Mouse (Mus musculus): ENCODE data around the gene Tex2. TPM values are rescaled to one million over a fixed set of nuclear protein-coding genes. Genes with fewer than 3 reads are reported as not detected.

Tex2 gene
- total and polyA plus RNA-seq, 2 experiments from 2014 or later = 23.0 to 49.3 TPM

DNA sequence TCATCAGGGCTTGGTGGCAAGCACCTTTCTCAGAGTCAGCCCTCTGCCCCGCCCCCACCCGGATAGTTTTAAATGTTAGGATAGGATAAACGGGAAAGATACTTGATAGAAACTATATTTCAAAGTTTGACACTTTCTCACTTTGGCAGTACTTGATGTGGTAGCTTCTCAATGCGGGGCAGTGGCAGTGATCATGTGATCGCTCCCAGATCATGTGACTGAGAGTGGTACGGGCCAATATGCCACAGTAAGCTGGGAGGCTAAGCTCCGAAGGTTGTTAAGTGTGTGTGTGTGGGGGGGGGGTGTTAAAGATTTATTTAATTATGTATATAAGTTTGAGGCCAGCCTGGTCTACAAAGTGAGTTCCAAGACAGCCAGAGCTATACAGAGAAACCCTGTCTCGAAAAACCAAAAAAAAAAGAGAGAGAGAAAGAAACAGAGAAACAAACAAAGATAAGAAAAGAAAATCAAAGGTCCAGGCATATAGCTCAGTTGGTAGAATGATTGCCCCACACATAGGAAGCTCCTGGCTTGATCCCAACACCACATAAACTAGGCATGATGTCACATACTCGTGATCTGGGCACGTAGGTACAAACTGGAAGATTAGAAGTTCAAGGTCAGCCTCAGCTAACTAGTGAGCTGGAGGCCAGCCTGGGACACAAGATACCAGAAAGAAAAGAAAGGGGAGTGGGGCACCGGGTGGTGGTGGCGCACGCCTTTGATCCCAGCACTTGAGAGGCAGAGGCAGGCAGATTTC is 4.8 kb upstream of the Tex2 start:
- TF ChIP-seq CTCF (IDR thresholded peaks at IDR 0.05; ENCODE audit: low read depth) = no peak
- 0 out of 2 replicates have a peak, but pooled peaks cover 4% of the 10 kb centered on the region for H3K4me1 ChIP-seq (ENCODE audit: insufficient read depth)
- no peak overlapping the region for H3K9ac ChIP-seq
- H3K9me3 ChIP-seq (ENCODE audit: low read length) = no peaks in the 10 kb centered on the region
- H3K4me3 ChIP-seq (ENCODE audit: low read depth, low read length) = no peak overlapping the region
- no peak overlapping the region for H3K4me2 ChIP-seq (ENCODE audit: low read depth)
- no peaks in the 10 kb centered on the region for H3K36me3 ChIP-seq (ENCODE audit: insufficient read depth)
- DNase-seq (no peak), ATAC-seq (no peak)
- H3K27me3 ChIP-seq (ENCODE audit: insufficient read depth, low read length) = no peaks in the 10 kb centered on the region
- WGBS = 79% methylated on average over 13 of the region's 13 CpGs
- no peak overlapping the region for H3K27ac ChIP-seq (ENCODE audit: low read depth, low read length)

DNA sequence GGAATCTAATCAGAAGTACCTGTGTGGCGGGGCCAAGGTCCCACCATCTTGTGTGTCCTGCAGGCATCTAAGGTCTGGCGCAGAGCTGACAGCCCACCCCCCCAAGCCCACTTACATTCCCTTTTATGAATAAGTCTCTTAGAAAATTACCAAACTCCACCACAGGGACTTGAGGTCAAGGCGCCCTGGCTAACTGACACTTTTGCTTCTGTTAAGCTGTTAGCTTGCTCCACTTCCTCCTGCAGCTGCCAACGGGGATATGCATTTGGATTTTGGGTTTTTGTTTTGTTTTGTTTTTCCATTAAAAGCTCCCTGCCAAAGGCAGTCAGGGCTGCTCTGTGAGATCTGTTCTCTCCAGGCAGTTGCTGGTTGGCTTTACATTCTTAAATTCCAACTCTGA is 2.3 kb upstream of the Tex2 start:
- no peak for ATAC-seq
- H3K9ac ChIP-seq = no peak overlapping the region

DNA sequence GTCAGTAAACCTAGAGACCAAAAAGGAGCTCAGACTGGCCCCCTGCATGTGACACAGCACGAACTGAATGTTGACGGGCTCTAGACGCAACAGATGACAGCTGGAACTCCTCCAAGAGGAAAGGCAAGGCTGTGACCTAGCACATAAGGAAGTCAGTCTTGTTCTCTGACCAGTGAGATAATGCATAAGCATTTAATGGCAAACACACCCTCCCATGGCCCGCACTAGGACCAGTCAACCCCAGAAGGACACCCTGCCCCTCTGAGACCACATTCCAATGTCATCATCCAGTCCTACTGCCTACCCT is 1.1 kb upstream of the Tex2 start:
- peaks cover 4% of the 10 kb centered on the region; the same call in 1 of the 2 replicates for H3K4me1 ChIP-seq (ENCODE audit: insufficient read depth)
- H3K4me3 ChIP-seq (ENCODE audit: low read depth, low read length) = no peak overlapping the region
- H3K4me2 ChIP-seq (ENCODE audit: low read depth) = no peak overlapping the region
- H3K9me3 ChIP-seq (ENCODE audit: low read length) = no peaks in the 10 kb centered on the region
- no peaks in the 10 kb centered on the region for H3K27me3 ChIP-seq (ENCODE audit: insufficient read depth, low read length)
- no peaks in the 10 kb centered on the region for H3K36me3 ChIP-seq (ENCODE audit: insufficient read depth)
- no peak for TF ChIP-seq CTCF (IDR thresholded peaks at IDR 0.05; ENCODE audit: low read depth)
- no peak overlapping the region for H3K27ac ChIP-seq (ENCODE audit: low read depth, low read length)
- no peak for ATAC-seq
- 86% methylated on average over 4 of the region's 4 CpGs for WGBS
- no peak overlapping the region for H3K9ac ChIP-seq
- no peak for DNase-seq

More for the DNA sequence above, 2.3 kb upstream of the Tex2 start:
- H3K27ac ChIP-seq (ENCODE audit: low read depth, low read length) = no peak overlapping the region
- H3K4me2 ChIP-seq (ENCODE audit: low read depth) = no peak overlapping the region
- H3K36me3 ChIP-seq (ENCODE audit: insufficient read depth) = no peaks in the 10 kb centered on the region
- no peaks in the 10 kb centered on the region for H3K27me3 ChIP-seq (ENCODE audit: insufficient read depth, low read length)
- peaks cover 4% of the 10 kb centered on the region; the same call in 1 of the 2 replicates for H3K4me1 ChIP-seq (ENCODE audit: insufficient read depth)
- TF ChIP-seq CTCF (IDR thresholded peaks at IDR 0.05; ENCODE audit: low read depth) = no peak
- no peaks in the 10 kb centered on the region for H3K9me3 ChIP-seq (ENCODE audit: low read length)
- WGBS = 82% methylated on average over 4 of the region's 4 CpGs
- no peak for DNase-seq
- no peak overlapping the region for H3K4me3 ChIP-seq (ENCODE audit: low read depth, low read length)

DNA sequence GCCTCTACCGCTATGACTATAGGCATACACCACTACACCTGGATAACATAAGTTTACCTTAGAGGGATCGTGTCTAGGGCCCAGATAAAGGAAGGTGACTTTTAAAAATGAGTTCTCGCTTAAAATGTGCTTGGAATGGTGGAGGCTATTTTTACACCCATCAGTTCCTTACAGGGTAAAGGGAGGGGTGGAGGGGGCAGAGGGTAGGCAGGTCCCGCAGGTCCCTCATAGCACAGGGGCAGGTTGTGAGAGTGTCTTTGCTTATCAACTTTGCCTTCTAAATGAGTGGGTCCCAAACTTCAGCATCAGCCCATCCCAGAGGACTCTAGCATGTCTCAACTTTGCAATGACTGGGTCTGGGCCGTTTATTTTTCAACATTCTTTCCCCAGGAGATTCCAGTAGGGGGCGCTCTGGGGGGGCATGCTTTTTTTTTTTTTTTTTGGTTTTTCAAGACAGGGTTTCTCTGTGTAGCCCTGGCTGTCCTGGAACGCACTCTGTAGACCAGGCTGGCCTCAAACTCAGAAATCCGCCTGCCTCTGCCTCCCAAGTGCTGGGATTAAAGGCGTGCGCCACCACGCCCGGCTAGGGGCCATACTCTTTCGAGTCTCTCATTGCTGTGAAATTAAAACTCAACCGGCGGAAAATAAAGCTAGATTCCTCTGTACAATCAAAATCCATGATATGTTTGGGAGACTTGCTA is 565 bp upstream of the Tex2 start:
- no peak; the same call in 1 of the 2 replicates for ATAC-seq
- H3K27me3 ChIP-seq (ENCODE audit: insufficient read depth, low read length) = no peaks in the 10 kb centered on the region
- H3K36me3 ChIP-seq (ENCODE audit: insufficient read depth) = no peaks in the 10 kb centered on the region
- peak overlapping the region; percentile 76 for H3K4me2 ChIP-seq (ENCODE audit: low read depth)
- H3K9ac ChIP-seq = peak overlapping the region; percentile 69
- peak; percentile 22; the same call in 1 of the 2 replicates for TF ChIP-seq CTCF (IDR thresholded peaks at IDR 0.05; ENCODE audit: low read depth)
- H3K4me3 ChIP-seq (ENCODE audit: low read depth, low read length) = peak overlapping the region; percentile 78
- peaks cover 4% of the 10 kb centered on the region; the same call in 1 of the 2 replicates for H3K4me1 ChIP-seq (ENCODE audit: insufficient read depth)
- no peak for DNase-seq
- peak overlapping the region; percentile 35 for H3K27ac ChIP-seq (ENCODE audit: low read depth, low read length)
- H3K9me3 ChIP-seq (ENCODE audit: low read length) = no peaks in the 10 kb centered on the region
- 55% methylated on average over 14 of the region's 15 CpGs for WGBS

DNA sequence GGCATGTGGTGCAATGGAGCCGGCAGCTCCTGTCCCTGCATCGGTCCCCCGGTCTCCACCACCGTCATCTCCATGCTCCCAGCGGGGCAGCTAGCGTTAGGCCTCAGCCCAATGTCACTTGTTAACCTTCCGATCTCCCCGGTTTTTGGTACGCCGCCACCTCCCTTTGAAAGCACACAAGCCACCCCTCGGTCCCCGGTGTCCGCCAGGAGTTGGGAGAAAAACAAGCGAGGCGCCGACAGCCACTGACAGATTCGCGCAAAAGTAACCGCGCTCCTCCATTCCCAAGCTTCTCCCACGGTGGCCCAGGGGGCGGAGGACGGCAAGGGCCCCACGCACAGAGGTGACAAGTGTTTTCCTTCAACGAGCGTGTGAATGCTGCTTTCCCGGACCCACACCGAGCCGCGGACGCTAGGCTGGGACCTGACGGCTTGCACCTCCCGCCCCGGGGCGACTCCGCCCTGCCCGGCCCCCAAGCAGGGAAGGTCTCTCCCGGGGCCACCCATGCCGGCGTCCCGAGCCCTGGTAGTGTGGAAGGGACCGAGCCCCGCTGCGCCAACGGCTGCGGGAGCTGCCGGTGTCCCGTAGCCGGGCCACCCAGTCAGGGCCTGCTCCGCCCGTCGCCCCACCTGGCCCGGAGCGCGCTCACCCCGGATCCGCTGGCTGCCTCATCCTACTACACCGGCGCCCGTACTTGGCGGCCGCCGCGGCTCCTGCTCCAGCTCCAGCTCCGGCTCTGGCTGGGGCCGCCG is 838 bp downstream of the Tex2 start:
- Histone ChIP-seq H3K4me1 (ENCODE audit: insufficient read depth) (peaks cover 4% of the 10 kb centered on the region; the same call in 1 of the 2 replicates), H3K27ac (ENCODE audit: low read depth, low read length) (peak overlapping the region; percentile 71), H3K27me3 (ENCODE audit: insufficient read depth, low read length) (no peaks in the 10 kb centered on the region), H3K9ac (peak overlapping the region; percentile 69), H3K9me3 (ENCODE audit: low read length) (no peaks in the 10 kb centered on the region), H3K36me3 (ENCODE audit: insufficient read depth) (no peaks in the 10 kb centered on the region), H3K4me3 (ENCODE audit: low read depth, low read length) (peak overlapping the region; percentile 78), H3K4me2 (ENCODE audit: low read depth) (peak overlapping the region; percentile 76)
- no peak for TF ChIP-seq CTCF (IDR thresholded peaks at IDR 0.05; ENCODE audit: low read depth)
- ATAC-seq (peak; percentile 81), DNase-seq (peak; percentile 52)
- WGBS = under 1% methylated on average over 60 of the region's 67 CpGs

DNA sequence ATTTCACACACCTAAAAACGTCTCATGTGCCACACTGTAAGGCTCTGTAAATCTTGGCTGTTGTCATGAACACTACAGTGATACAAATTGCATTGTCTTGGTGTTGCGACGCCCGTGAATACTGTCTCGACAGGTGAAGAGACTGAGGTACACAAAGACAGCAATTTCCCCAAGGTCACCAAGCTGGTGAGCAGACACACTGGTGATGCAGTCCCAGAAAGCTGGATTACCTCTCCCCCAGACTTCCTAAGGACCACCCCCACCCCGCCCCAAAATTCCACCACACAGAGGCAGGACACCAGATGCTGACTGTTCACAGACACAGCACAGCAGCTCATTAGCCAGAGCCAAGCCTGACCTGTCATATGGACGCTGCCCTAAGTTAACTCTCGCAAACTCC is 3.5 kb downstream of the Tex2 start:
- H3K36me3 ChIP-seq (ENCODE audit: insufficient read depth) = no peaks in the 10 kb centered on the region
- no peak overlapping the region for H3K4me3 ChIP-seq (ENCODE audit: low read depth, low read length)
- H3K9me3 ChIP-seq (ENCODE audit: low read length) = no peaks in the 10 kb centered on the region
- H3K9ac ChIP-seq = no peak overlapping the region
- H3K4me2 ChIP-seq (ENCODE audit: low read depth) = no peak overlapping the region
- no peak overlapping the region for H3K27ac ChIP-seq (ENCODE audit: low read depth, low read length)
- no peak for TF ChIP-seq CTCF (IDR thresholded peaks at IDR 0.05; ENCODE audit: low read depth)
- ATAC-seq (no peak), DNase-seq (no peak)
- WGBS = 78% methylated on average over 8 of the region's 8 CpGs
- H3K27me3 ChIP-seq (ENCODE audit: insufficient read depth, low read length) = no peaks in the 10 kb centered on the region
- peaks cover 4% of the 10 kb centered on the region; the same call in 1 of the 2 replicates for H3K4me1 ChIP-seq (ENCODE audit: insufficient read depth)
